Mouse (Mus musculus): ENCODE results near the gene Rin2. TPM values are rescaled to one million over a fixed set of nuclear protein-coding genes. Genes with fewer than 3 reads are reported as not detected.

The Rin2 gene
- polyA plus RNA-seq, 1 experiment from 2014 or later = 16.8 TPM

- Histone ChIP-seq H3K36me3 (no peaks in the 10 kb centered on the region), H3K4me1 (no peaks in the 10 kb centered on the region), H3K9me3 (no peaks in the 10 kb centered on the region), H3K27ac (replicated peaks) (no peak overlapping the region), H3K4me3 (no peak overlapping the region), H3K9ac (replicated peaks) (no peak overlapping the region), H3K4me2 (replicated peaks) (no peak overlapping the region), H3K27me3 (no peaks in the 10 kb centered on the region)
- ATAC-seq (ENCODE audit: low FRiP score, low read depth) = no peak
- 98% methylated on average over 10 of the region's 10 CpGs for WGBS
Observed at GRCm38 (mm10) chr2:145825221-145825620, 150.2 kb downstream of the Rin2 start.

- Histone ChIP-seq H3K9ac (replicated peaks) (no peak overlapping the region), H3K27me3 (no peaks in the 10 kb centered on the region), H3K4me3 (no peak overlapping the region), H3K4me1 (peaks cover 14% of the 10 kb centered on the region), H3K9me3 (no peaks in the 10 kb centered on the region), H3K4me2 (replicated peaks) (no peak overlapping the region), H3K27ac (replicated peaks) (no peak overlapping the region), H3K36me3 (no peaks in the 10 kb centered on the region)
- no peak for ATAC-seq (ENCODE audit: low FRiP score, low read depth)
- 85% methylated on average over 2 of the region's 2 CpGs for WGBS
Observed at GRCm38 (mm10) chr2:145827930-145828329, 152.9 kb downstream of the Rin2 start.

GRCm38 (mm10) chr2:145828603-145829002, 153.6 kb downstream of the Rin2 start:
- no peak overlapping the region for H3K9ac ChIP-seq (replicated peaks)
- 92% methylated on average over 3 of the region's 3 CpGs for WGBS
- H3K4me2 ChIP-seq (replicated peaks) = no peak overlapping the region
- H3K36me3 ChIP-seq = no peaks in the 10 kb centered on the region
- no peak overlapping the region for H3K27ac ChIP-seq (replicated peaks)
- H3K9me3 ChIP-seq = no peaks in the 10 kb centered on the region
- no peak for ATAC-seq (ENCODE audit: low FRiP score, low read depth)
- H3K27me3 ChIP-seq = no peaks in the 10 kb centered on the region
- peaks cover 15% of the 10 kb centered on the region for H3K4me1 ChIP-seq
- H3K4me3 ChIP-seq = no peak overlapping the region

- no peak overlapping the region for H3K9ac ChIP-seq (replicated peaks)
- H3K36me3 ChIP-seq = no peaks in the 10 kb centered on the region
Observed at GRCm38 (mm10) chr2:145829231-145829630, 154.2 kb downstream of the Rin2 start.

GRCm38 (mm10) chr2:145830417-145830816, 155.4 kb downstream of the Rin2 start:
- Histone ChIP-seq H3K36me3 (no peaks in the 10 kb centered on the region), H3K27ac (replicated peaks) (no peak overlapping the region), H3K9ac (replicated peaks) (no peak overlapping the region), H3K4me2 (replicated peaks) (no peak overlapping the region), H3K4me1 (peaks cover 15% of the 10 kb centered on the region), H3K27me3 (no peaks in the 10 kb centered on the region), H3K4me3 (no peak overlapping the region), H3K9me3 (no peaks in the 10 kb centered on the region)
- no peak for ATAC-seq (ENCODE audit: low FRiP score, low read depth)
- 90% methylated on average over 3 of the region's 3 CpGs for WGBS

More at GRCm38 (mm10) chr2:145829231-145829630, 154.2 kb downstream of the Rin2 start:
- H3K4me2 ChIP-seq (replicated peaks) = no peak overlapping the region
- 87% methylated on average over 4 of the region's 4 CpGs for WGBS
- H3K4me3 ChIP-seq = no peak overlapping the region
- peaks cover 15% of the 10 kb centered on the region for H3K4me1 ChIP-seq
- H3K27ac ChIP-seq (replicated peaks) = no peak overlapping the region
- H3K27me3 ChIP-seq = no peaks in the 10 kb centered on the region
- ATAC-seq (ENCODE audit: low FRiP score, low read depth) = no peak
- no peaks in the 10 kb centered on the region for H3K9me3 ChIP-seq

- Histone ChIP-seq H3K9me3 (no peaks in the 10 kb centered on the region), H3K4me3 (no peak overlapping the region), H3K9ac (replicated peaks) (no peak overlapping the region)
Observed at GRCm38 (mm10) chr2:145831949-145832835, 157.2 kb downstream of the Rin2 start.

GRCm38 (mm10) chr2:145832836-145833221, 157.8 kb downstream of the Rin2 start:
- Histone ChIP-seq H3K27me3 (no peaks in the 10 kb centered on the region), H3K9ac (replicated peaks) (no peak overlapping the region), H3K4me3 (no peak overlapping the region), H3K27ac (replicated peaks) (peak overlapping the region; percentile 67), H3K36me3 (no peaks in the 10 kb centered on the region), H3K9me3 (no peaks in the 10 kb centered on the region), H3K4me2 (replicated peaks) (0 out of 2 replicates have a peak overlapping the region, but pooled peaks have one; percentile 9), H3K4me1 (peaks cover 15% of the 10 kb centered on the region)
- ATAC-seq (ENCODE audit: low FRiP score, low read depth) = no peak
- 70% methylated on average over 5 of the region's 5 CpGs for WGBS

More at GRCm38 (mm10) chr2:145831949-145832835, 157.2 kb downstream of the Rin2 start:
- no peaks in the 10 kb centered on the region for H3K27me3 ChIP-seq
- H3K27ac ChIP-seq (replicated peaks) = peak overlapping the region; percentile 67
- peaks cover 15% of the 10 kb centered on the region for H3K4me1 ChIP-seq
- ATAC-seq (ENCODE audit: low FRiP score, low read depth) = peak; percentile 90
- 44% methylated on average over 17 of the region's 17 CpGs for WGBS
- H3K36me3 ChIP-seq = no peaks in the 10 kb centered on the region
- H3K4me2 ChIP-seq (replicated peaks) = peak overlapping the region; percentile 9; the same call in 1 of the 2 replicates

GRCm38 (mm10) chr2:145833341-145833740, 158.3 kb downstream of the Rin2 start:
- Histone ChIP-seq H3K4me1 (peaks cover 15% of the 10 kb centered on the region), H3K27ac (replicated peaks) (no peak overlapping the region), H3K9me3 (no peaks in the 10 kb centered on the region), H3K4me2 (replicated peaks) (no peak overlapping the region), H3K4me3 (no peak overlapping the region), H3K36me3 (no peaks in the 10 kb centered on the region), H3K9ac (replicated peaks) (no peak overlapping the region), H3K27me3 (no peaks in the 10 kb centered on the region)
- 86% methylated on average over 3 of the region's 3 CpGs for WGBS
- ATAC-seq (ENCODE audit: low FRiP score, low read depth) = no peak

GRCm38 (mm10) chr2:145835920-145836319, 160.9 kb downstream of the Rin2 start:
- no peaks in the 10 kb centered on the region for H3K9me3 ChIP-seq
- H3K4me1 ChIP-seq = peaks cover 19% of the 10 kb centered on the region
- no peaks in the 10 kb centered on the region for H3K27me3 ChIP-seq
- H3K4me3 ChIP-seq = no peak overlapping the region
- ATAC-seq (ENCODE audit: low FRiP score, low read depth) = no peak
- H3K4me2 ChIP-seq (replicated peaks) = no peak overlapping the region
- H3K27ac ChIP-seq (replicated peaks) = no peak overlapping the region
- no peak overlapping the region for H3K9ac ChIP-seq (replicated peaks)
- WGBS = 94% methylated on average over 1 of the region's 1 CpGs
- no peaks in the 10 kb centered on the region for H3K36me3 ChIP-seq

- peaks cover 5% of the 10 kb centered on the region; the same call in 1 of the 2 replicates for H3K4me1 ChIP-seq
- H3K4me3 ChIP-seq = no peak overlapping the region
- H3K9me3 ChIP-seq = no peaks in the 10 kb centered on the region
- no peak overlapping the region for H3K4me2 ChIP-seq (replicated peaks)
- no peaks in the 10 kb centered on the region for H3K27me3 ChIP-seq
- 85% methylated on average over 3 of the region's 3 CpGs for WGBS
- H3K27ac ChIP-seq (replicated peaks) = no peak overlapping the region
- H3K36me3 ChIP-seq = no peaks in the 10 kb centered on the region
- ATAC-seq (ENCODE audit: low FRiP score, low read depth) = no peak
- no peak overlapping the region for H3K9ac ChIP-seq (replicated peaks)
Observed at GRCm38 (mm10) chr2:145838675-145839074, 163.7 kb downstream of the Rin2 start.

GRCm38 (mm10) chr2:145839565-145840315, 164.7 kb downstream of the Rin2 start:
- no peaks in the 10 kb centered on the region for H3K9me3 ChIP-seq
- no peak overlapping the region for H3K4me2 ChIP-seq (replicated peaks)
- peak; percentile 47; the same call in 1 of the 2 replicates for ATAC-seq (ENCODE audit: low FRiP score, low read depth)
- 73% methylated on average over 9 of the region's 9 CpGs for WGBS
- peaks cover 5% of the 10 kb centered on the region; the same call in 1 of the 2 replicates for H3K4me1 ChIP-seq
- H3K27ac ChIP-seq (replicated peaks) = no peak overlapping the region
- H3K27me3 ChIP-seq = no peaks in the 10 kb centered on the region
- H3K36me3 ChIP-seq = no peaks in the 10 kb centered on the region
- H3K9ac ChIP-seq (replicated peaks) = no peak overlapping the region
- H3K4me3 ChIP-seq = no peak overlapping the region

GRCm38 (mm10) chr2:145840320-145840719, 165.3 kb downstream of the Rin2 start:
- Histone ChIP-seq H3K9me3 (no peaks in the 10 kb centered on the region), H3K9ac (replicated peaks) (no peak overlapping the region), H3K36me3 (no peaks in the 10 kb centered on the region), H3K4me3 (no peak overlapping the region), H3K27ac (replicated peaks) (no peak overlapping the region), H3K4me2 (replicated peaks) (no peak overlapping the region), H3K4me1 (peaks cover 5% of the 10 kb centered on the region; the same call in 1 of the 2 replicates), H3K27me3 (no peaks in the 10 kb centered on the region)
- WGBS = 80% methylated on average over 3 of the region's 3 CpGs
- no peak for ATAC-seq (ENCODE audit: low FRiP score, low read depth)
